Mouse (Mus musculus): Measurements from ENCODE around the gene Zdhhc19. TPM values are rescaled to one million over a fixed set of nuclear protein-coding genes. Genes with fewer than 3 reads are reported as not detected.

Gene Zdhhc19
- polyA plus RNA-seq, 1 experiment: not detected

DNA sequence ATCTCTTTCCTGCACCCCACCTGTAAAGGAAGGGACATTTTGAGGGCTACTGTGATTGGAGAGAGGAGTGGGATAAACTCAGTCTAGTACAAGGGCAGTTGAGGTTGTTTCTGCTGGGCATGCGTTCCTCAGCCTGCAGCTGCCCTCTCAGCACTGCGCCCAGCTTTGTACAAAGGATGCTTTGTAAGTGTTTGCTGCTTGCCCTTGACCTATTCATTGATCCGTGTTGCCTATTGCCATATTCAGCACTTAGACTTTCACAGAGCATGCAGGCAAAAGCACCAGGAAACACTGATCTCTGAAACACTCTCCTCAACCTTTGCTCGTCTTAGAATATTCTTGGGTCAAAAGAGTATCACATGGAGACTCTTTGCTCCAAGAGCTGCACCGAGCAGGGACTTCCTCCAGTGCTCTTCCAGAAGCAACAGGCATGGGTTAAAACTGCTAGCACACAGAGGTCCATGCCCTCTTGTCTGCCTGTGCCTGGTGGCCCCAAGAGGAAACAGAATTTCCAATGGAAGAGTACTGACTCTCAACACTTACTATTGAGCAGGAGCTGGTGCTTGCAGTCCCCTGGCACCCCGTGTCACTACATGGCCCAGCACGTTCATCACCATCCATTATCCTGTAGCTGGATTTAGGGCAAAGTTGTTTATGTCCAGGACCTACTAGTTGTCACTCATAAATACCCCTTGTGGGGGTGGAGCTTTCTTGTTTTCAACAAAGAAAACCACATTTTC lies 23.6 kb upstream of the Zdhhc19 start:
- TF ChIP-seq GATA1 (IDR thresholded peaks at IDR 0.05; ENCODE audit: low read length): no peak

- no peak for TF ChIP-seq GATA1 (IDR thresholded peaks at IDR 0.05; ENCODE audit: low read length)
These were observed 18.8 kb upstream of the Zdhhc19 start for GRCm38 (mm10) chr16:32477315-32477714.

- no peak for TF ChIP-seq GATA1 (IDR thresholded peaks at IDR 0.05; ENCODE audit: low read length)
These were observed 16.6 kb upstream of the Zdhhc19 start for GRCm38 (mm10) chr16:32479415-32479814.

GRCm38 (mm10) chr16:32484431-32484871 lies 11.6 kb upstream of the Zdhhc19 start:
- TF ChIP-seq GATA1 (IDR thresholded peaks at IDR 0.05; ENCODE audit: low read length): no peak

- no peak for TF ChIP-seq GATA1 (IDR thresholded peaks at IDR 0.05; ENCODE audit: low read length)
These were observed 10.9 kb upstream of the Zdhhc19 start for GRCm38 (mm10) chr16:32485209-32485608.

DNA sequence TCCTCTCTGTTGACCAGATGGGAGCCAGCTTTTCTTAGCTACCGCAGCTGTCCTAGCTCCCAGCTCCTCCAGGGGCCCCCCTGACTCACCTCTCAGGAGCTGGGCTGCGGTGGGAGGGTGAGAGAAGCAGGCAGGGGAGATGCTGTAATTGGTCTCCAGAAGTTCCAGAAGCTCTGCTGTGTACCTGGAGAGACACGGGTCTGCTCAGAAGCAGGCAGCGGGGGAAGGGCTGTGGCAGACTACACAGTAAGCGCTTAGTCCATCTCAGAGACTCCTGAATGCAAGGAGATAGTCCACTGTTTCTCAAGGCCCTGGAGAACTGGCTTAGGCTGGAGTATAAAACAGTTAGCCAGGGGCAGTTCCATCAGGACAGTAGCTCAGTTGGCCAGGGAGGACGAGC lies 10.0 kb upstream of the Zdhhc19 start:
- TF ChIP-seq GATA1 (IDR thresholded peaks at IDR 0.05; ENCODE audit: low read length): no peak

- no peak for TF ChIP-seq GATA1 (IDR thresholded peaks at IDR 0.05; ENCODE audit: low read length)
These were observed 8.6 kb upstream of the Zdhhc19 start, which contains the start of gene Slc51a for GRCm38 (mm10) chr16:32487234-32488111. Gene Slc51a, minus strand, starts transcription at chr16:32487879.

DNA sequence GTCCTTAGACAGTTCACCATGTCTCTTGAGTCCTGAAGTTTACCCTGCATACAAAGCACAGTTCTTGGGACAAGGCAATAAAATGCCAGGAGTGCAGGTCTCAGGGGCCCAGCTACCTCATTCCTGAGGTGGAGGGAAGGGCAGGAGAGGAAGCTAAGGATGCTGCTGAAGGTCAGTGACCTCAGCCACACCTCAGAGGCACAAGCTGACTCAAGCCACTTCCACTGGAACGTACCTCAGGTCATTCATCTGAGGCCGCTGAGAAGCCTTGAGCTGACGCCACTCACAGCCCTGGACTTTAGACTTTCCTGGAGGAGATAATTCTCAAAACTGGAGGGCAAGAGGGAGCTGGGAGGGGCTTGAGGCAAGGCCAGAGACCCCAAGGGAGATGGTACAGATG lies 7.1 kb upstream of the Zdhhc19 start:
- no peak for TF ChIP-seq GATA1 (IDR thresholded peaks at IDR 0.05; ENCODE audit: low read length)

DNA sequence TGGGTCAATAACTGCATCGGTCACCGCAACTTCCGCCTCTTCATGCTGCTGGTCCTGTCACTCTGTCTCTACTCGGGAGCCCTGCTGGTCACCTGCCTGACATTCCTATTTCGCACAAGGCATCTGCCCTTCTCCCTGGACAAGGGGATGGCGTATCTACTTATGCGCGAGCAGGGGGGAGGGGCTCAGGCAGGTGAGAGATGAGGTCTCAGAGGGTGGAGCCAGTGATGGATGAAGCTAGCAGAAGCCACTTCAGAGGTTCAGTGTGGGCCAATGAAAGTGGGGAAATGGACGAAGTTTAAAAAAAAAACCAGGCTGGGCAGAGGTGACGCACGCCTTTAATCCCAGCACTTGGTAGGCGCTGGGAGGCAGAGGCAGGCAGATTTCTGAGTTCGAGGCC lies 2.9 kb downstream of the Zdhhc19 start:
- no peak for TF ChIP-seq GATA1 (IDR thresholded peaks at IDR 0.05; ENCODE audit: low read length)

- TF ChIP-seq GATA1 (IDR thresholded peaks at IDR 0.05; ENCODE audit: low read length): no peak
These were observed 3.5 kb downstream of the Zdhhc19 start for GRCm38 (mm10) chr16:32499430-32500037.

- TF ChIP-seq GATA1 (IDR thresholded peaks at IDR 0.05; ENCODE audit: low read length): no peak
These were observed 5.4 kb downstream of the Zdhhc19 start for GRCm38 (mm10) chr16:32501459-32501858.

DNA sequence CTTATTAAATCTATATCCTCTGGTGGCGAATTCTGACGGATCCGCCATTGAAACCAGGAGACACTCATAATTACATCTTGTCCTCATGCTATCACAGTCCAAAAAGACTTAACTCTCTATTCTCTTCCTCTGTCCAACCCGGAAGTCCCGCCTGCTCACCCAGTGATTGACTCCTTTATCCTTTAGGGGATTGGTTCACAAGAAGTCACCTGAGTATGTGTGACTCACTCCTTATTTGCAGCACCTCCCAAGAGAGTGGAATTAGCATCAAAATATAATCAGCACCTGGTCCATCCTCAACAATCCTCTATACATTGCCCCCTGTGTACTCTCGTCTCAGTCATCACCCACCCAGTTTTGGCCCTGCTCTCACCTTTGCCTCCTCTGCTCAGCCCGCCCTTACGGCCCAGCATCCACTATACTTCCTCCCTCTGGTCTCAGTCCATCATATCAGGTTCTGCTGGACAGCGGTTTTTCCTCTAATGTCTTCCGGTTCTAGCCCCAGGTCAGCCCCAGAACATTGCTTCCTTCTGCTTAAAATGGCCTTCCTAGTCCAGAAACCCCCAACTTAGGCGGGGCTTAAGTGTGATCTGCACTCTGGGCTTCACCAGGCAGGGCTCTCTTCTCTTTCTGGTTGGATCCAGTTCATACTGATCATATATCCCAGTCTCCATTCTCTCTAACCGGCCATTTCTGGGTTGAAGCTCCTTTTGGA lies 6.7 kb downstream of the Zdhhc19 start:
- no peak for TF ChIP-seq GATA1 (IDR thresholded peaks at IDR 0.05; ENCODE audit: low read length)

- no peak for TF ChIP-seq GATA1 (IDR thresholded peaks at IDR 0.05; ENCODE audit: low read length)
These were observed 7.6 kb downstream of the Zdhhc19 start for GRCm38 (mm10) chr16:32503633-32504032.

- no peak for TF ChIP-seq GATA1 (IDR thresholded peaks at IDR 0.05; ENCODE audit: low read length)
These were observed 10.2 kb downstream of the Zdhhc19 start for GRCm38 (mm10) chr16:32506298-32506697.

GRCm38 (mm10) chr16:32506868-32507267 lies 10.8 kb downstream of the Zdhhc19 start:
- TF ChIP-seq GATA1 (IDR thresholded peaks at IDR 0.05; ENCODE audit: low read length): no peak

Measured in G1E-ER4 (cell line).